Mouse (Mus musculus) stomach, postnatal 0 days (tissue): ENCODE measurements around the gene Cxcl1.

ENCODE experiments used
- CTCF ChIP-seq: IDR thresholded peaks from 2 replicates; pipeline ENCODE4 v1.5.1; 2016; ENCODE audit warnings: antibody characterized with exemption, low read depth, mild to moderate bottlenecking, moderate library complexity
- EP300 ChIP-seq: optimal IDR thresholded peaks from 2 replicates; pipeline ENCODE3; 2016; ENCODE audit warnings: antibody characterized with exemption

DNA sequence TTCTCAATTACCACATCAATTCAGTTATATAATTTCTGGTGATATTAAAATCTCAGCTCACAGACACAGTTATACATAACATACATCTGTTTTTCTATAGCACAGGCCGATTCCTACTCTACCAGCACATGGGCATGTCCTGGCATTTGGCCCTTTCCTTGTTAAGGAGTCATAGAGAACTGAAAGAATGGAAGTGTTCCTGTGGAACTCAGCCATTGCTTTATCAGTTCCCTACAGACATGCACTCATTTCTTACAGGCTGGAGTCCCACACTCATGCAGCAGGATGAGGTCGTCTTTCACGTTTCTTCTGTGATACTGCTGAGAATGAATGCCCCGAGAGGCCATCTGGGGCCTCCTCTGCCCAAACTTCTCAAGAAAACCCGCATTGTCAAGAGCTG is 33.6 kb upstream of the Cxcl1 start:
- TF ChIP-seq EP300 (no peak), CTCF (no peak)
